Mouse (Mus musculus): ENCODE data around the gene Cldn11. TPM values are rescaled to one million over a fixed set of nuclear protein-coding genes. Genes with fewer than 3 reads are reported as not detected.

The Cldn11 gene
- total RNA-seq, 2 experiments from 2014 or later, result 148 to 171 TPM

Other genes starting within 250 kb of the Cldn11 start
- 10 to 100 TPM; 35.5 to 38.8 TPM for gene Phc3, start 180.5 kb upstream of the Cldn11 start, total RNA-seq (2021)
- gene Prkci, start 154.2 kb upstream of the Cldn11 start, total RNA-seq (2021), result 10 to 100 TPM; 67.4 to 76.9 TPM
- 10 to 100 TPM; 64.5 to 66.0 TPM for gene Skil, start 54.9 kb upstream of the Cldn11 start, total RNA-seq (2021)
- 10 to 100 TPM; 52.1 to 52.6 TPM for gene Slc7a14, start 160.5 kb downstream of the Cldn11 start, total RNA-seq (2021)